Comparison of ENCODE assay signal across 16 mouse cellular contexts in the genomic region with DNA sequence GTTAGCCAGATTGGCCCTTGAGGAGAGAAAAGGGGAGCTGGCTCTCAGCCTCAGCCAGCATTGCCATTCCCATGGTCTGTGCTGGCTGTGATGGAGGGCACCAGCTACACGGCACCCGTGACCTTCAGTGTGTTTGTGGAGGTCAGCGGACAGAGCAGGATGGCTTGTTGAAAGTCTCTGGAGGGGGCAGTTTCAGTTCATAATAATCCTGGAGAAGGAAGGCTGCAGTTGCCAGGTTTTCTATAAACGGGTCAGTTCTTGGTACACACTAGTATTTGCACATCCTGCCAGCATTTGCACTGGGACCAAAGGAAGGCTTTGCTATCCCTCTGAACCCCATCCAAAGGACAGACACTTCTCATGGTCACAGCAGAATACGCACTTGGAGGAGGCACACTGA. TPM values are rescaled to one million over a fixed set of nuclear protein-coding genes. Genes with fewer than 3 reads are reported as not detected.
DNase-seq lines count a peak whose midpoint lies in the region; TF ChIP-seq lines count a peak whose summit lies in the region.
"Had no signal": no experiment of that assay in that cellular context is flagged by ENCODE, and none has a peak within 500 bp of the region (broad histone marks: within the 10 kb centered on the region; RNA-seq: fewer than 3 reads in every experiment).

No protein-coding gene starts in this region.

- no peak overlapping the region for H3K4me3 ChIP-seq in liver, adult 2 months (ENCODE audit: insufficient read depth, low read depth, low read length)
- H3K4me3 ChIP-seq: embryonic facial prominence, embryonic 10.5 days; forebrain, embryonic 13.5 days; heart, adult 2 months; heart, embryonic 15.5 days; hindbrain, embryonic 13.5 days had no signal

- DNase-seq in liver, adult 2 months (ENCODE audit: extremely low read depth, low read depth, low spot score): peak; percentile 61
- no peak for DNase-seq in liver
- DNase-seq in adrenal gland, adult 2 months: peak; percentile 61
- DNase-seq in adrenal gland, adult 8-10 months: peak; percentile 31
- peak; percentile 41 to 47 for DNase-seq in adrenal gland, postnatal 36 days
- DNase-seq in right cerebral cortex, postnatal 25 days: no peak
- DNase-seq: cerebellum, adult 18-20 months; cerebellum, adult 9-11 months; gastrocnemius, postnatal 36 days; heart, adult 2 months; heart, postnatal 14 days had no signal

- no peaks in the 10 kb centered on the region for H3K36me3 ChIP-seq in liver, adult 2 months (ENCODE audit: control insufficient read depth, insufficient read depth, low read length)
- H3K36me3 ChIP-seq: embryonic facial prominence, embryonic 10.5 days; heart, embryonic 15.5 days; hindbrain, embryonic 13.5 days had no signal

- no peaks in the 10 kb centered on the region for H3K79me2 ChIP-seq in liver, adult 2 months (ENCODE audit: control insufficient read depth, insufficient read depth, low read length)

- H3K9ac ChIP-seq in liver, adult 2 months (ENCODE audit: low read depth, low read length): no peak overlapping the region
- H3K9ac ChIP-seq: forebrain, embryonic 13.5 days; heart, embryonic 15.5 days; hindbrain, embryonic 13.5 days had no signal

- peaks cover 22% of the 10 kb centered on the region for H3K4me1 ChIP-seq in liver, adult 2 months (ENCODE audit: control insufficient read depth, insufficient read depth, low read length)
- H3K4me1 ChIP-seq: heart, embryonic 15.5 days; hindbrain, embryonic 13.5 days had no signal

- 19% methylated on average over 5 of the region's 5 CpGs for WGBS in liver, adult 2 months

- no peak for TF ChIP-seq POLR2A in liver, adult 2 months (IDR thresholded peaks at IDR 0.05; ENCODE audit: extremely low read depth, insufficient read depth, low read length)

- no peak overlapping the region for H3K27ac ChIP-seq in liver, adult 2 months (replicated peaks; ENCODE audit: insufficient read depth, low read depth, low read length)
- H3K27ac ChIP-seq: embryonic facial prominence, embryonic 10.5 days; forebrain, embryonic 13.5 days; heart, adult 2 months; heart, embryonic 15.5 days; hindbrain, embryonic 13.5 days; hindbrain, postnatal 0 days had no signal

- TF ChIP-seq CTCF in liver, adult 2 months (IDR thresholded peaks at IDR 0.05; ENCODE audit: low read depth, low read length): no peak

- H3K27me3 ChIP-seq in liver, adult 2 months (ENCODE audit: control insufficient read depth, insufficient read depth, low read length): no peaks in the 10 kb centered on the region
- H3K27me3 ChIP-seq: forebrain, embryonic 13.5 days; heart, embryonic 15.5 days; hindbrain, embryonic 13.5 days had no signal

RNA-seq across cellular contexts. Expression of gene Rnf103, which starts 8.4 kb away (rescaled TPM):
- 70.7 and 73.3 TPM in 2 replicates for total RNA-seq in liver, adult 2 months (2014; rRNA removed)
- polyA plus RNA-seq in liver, adult 2 months (2012; rRNA removed): 27.2 and 27.7 TPM in 2 replicates
- 10 to 100 TPM; 28.5 to 40.3 TPM for total RNA-seq in adrenal gland, adult 2 months (2021)
- polyA plus RNA-seq in adrenal gland, adult 2 months (2012; rRNA removed): 37.8 and 49.3 TPM in 2 replicates
- 10 to 100 TPM; 38.7 to 47.8 (median 43.5) TPM for total RNA-seq in adrenal gland, adult 8-10 months (2022)
- 10 to 100 TPM; 37.1 to 37.6 TPM for total RNA-seq in adrenal gland, postnatal 36 days (2021)

RNA-seq across cellular contexts. Expression of gene Rmnd5a, which starts 44.8 kb away (rescaled TPM):
- total RNA-seq in liver, adult 2 months (2014; rRNA removed): 125 and 136 TPM in 2 replicates
- 31.1 and 35.3 TPM in 2 replicates for polyA plus RNA-seq in liver, adult 2 months (2012; rRNA removed)
- total RNA-seq in adrenal gland, adult 2 months (2021): 10 to 100 TPM; 68.1 to 80.1 TPM
- 18.3 and 20.9 TPM in 2 replicates for polyA plus RNA-seq in adrenal gland, adult 2 months (2012; rRNA removed)
- total RNA-seq in adrenal gland, adult 8-10 months (2022): 10 to 100 TPM; 76.1 to 96.7 (median 85.5) TPM
- total RNA-seq in adrenal gland, postnatal 36 days (2021): 10 to 100 TPM; 75.6 to 93.1 TPM

RNA-seq across cellular contexts. Expression of gene Chmp3, which starts 58.4 kb away (rescaled TPM):
- total RNA-seq in liver, adult 2 months (2014; rRNA removed): 44.3 and 49.6 TPM in 2 replicates
- 22.9 and 24.0 TPM in 2 replicates for polyA plus RNA-seq in liver, adult 2 months (2012; rRNA removed)
- total RNA-seq in adrenal gland, adult 2 months (2021): 100 to 1,000 TPM; 141 to 143 TPM
- 16.6 and 21.7 TPM in 2 replicates for polyA plus RNA-seq in adrenal gland, adult 2 months (2012; rRNA removed)
- total RNA-seq in adrenal gland, adult 8-10 months (2022): 100 to 1,000 TPM; 115 to 148 (median 141) TPM
- total RNA-seq in adrenal gland, postnatal 36 days (2021): 100 to 1,000 TPM; 121 to 126 TPM

Comparison
In these comparisons a context has a peak if more than half of its experiments do, and no peak if none do; other contexts are left out.
1. DNase-seq: peak in liver, adult 2 months (single experiment), adrenal gland, adult 2 months (single experiment), adrenal gland, adult 8-10 months (single experiment) and adrenal gland, postnatal 36 days (2 of 2); none in liver (single experiment) and right cerebral cortex, postnatal 25 days (single experiment).